In the genomic region with DNA sequence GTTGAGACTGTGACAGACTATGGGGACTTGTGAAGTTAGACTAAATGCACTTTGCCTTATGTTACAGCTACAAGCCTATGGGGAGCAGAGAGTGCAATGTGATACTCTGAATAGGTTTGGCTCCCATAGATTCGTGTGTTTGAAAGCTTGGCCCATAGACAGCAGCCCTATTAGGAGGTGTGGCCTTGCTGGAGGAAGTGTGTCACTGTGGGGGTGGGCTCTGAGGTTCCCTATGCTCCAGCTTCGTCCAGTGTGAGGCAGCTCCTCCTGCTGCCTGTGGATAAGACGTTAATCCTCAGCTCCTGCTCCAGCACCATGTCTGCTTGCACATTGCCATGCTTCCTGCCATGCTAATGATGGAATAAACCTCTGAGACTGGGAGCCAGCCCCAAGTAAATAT, we compare ENCODE assay signal across 10 mouse cellular contexts. TPM values are rescaled to one million over a fixed set of nuclear protein-coding genes. Genes with fewer than 3 reads are reported as not detected.
DNase-seq lines count a peak whose midpoint lies in the region; ATAC-seq and TF ChIP-seq lines count a peak whose summit lies in the region.
"Had no signal": no experiment of that assay in that cellular context is flagged by ENCODE, and none has a peak within 500 bp of the region (broad histone marks: within the 10 kb centered on the region; RNA-seq: fewer than 3 reads in every experiment).

No protein-coding gene starts in this region.

- H3K4me2 ChIP-seq in kidney, postnatal 0 days (ENCODE audit: low read length) = no peak overlapping the region
- no peak overlapping the region for H3K4me2 ChIP-seq in limb, embryonic 14.5 days (replicated peaks; ENCODE audit: low read depth, low read length, severe bottlenecking)
- H3K4me2 ChIP-seq: embryonic facial prominence, embryonic 13.5 days; hindbrain, embryonic 13.5 days had no signal

- H3K27me3 ChIP-seq in kidney, postnatal 0 days (ENCODE audit: insufficient read depth, low read length) = no peaks in the 10 kb centered on the region
- H3K27me3 ChIP-seq in limb, embryonic 14.5 days (ENCODE audit: control insufficient read depth, insufficient read depth, low read length) = no peaks in the 10 kb centered on the region
- H3K27me3 ChIP-seq: embryonic facial prominence, embryonic 13.5 days; hindbrain, embryonic 13.5 days had no signal

- H3K9me3 ChIP-seq in kidney, postnatal 0 days (replicated peaks; ENCODE audit: low read length) = no peaks in the 10 kb centered on the region
- no peaks in the 10 kb centered on the region for H3K9me3 ChIP-seq in limb, embryonic 14.5 days (ENCODE audit: control insufficient read depth, low read length)
- H3K9me3 ChIP-seq: embryonic facial prominence, embryonic 13.5 days; hindbrain, embryonic 13.5 days had no signal

- peak overlapping the region; percentile 15; the same call in 1 of the 2 replicates for H3K27ac ChIP-seq in kidney, postnatal 0 days
- 0 out of 2 replicates have a peak overlapping the region, but pooled peaks have one; percentile 3 for H3K27ac ChIP-seq in limb, embryonic 14.5 days (replicated peaks; ENCODE audit: low read depth, low read length)
- H3K27ac ChIP-seq: embryonic facial prominence, embryonic 13.5 days; hindbrain, embryonic 13.5 days had no signal

- H3K36me3 ChIP-seq in kidney, postnatal 0 days (ENCODE audit: insufficient read depth, low read length) = no peaks in the 10 kb centered on the region
- no peaks in the 10 kb centered on the region for H3K36me3 ChIP-seq in limb, embryonic 14.5 days (ENCODE audit: control insufficient read depth, insufficient read depth, low read length)
- H3K36me3 ChIP-seq: embryonic facial prominence, embryonic 13.5 days; hindbrain, embryonic 13.5 days had no signal

- peak; percentile 19; the same call in 1 of the 2 replicates for TF ChIP-seq CTCF in kidney, postnatal 0 days (IDR thresholded peaks at IDR 0.05; ENCODE audit: low read depth)

- no peak overlapping the region for H3K9ac ChIP-seq in kidney, postnatal 0 days (ENCODE audit: low read depth, low read length)
- no peak overlapping the region for H3K9ac ChIP-seq in limb, embryonic 14.5 days (ENCODE audit: low read depth, low read length, severe bottlenecking)
- H3K9ac ChIP-seq: embryonic facial prominence, embryonic 13.5 days; hindbrain, embryonic 13.5 days had no signal

- DNase-seq in kidney, postnatal 0 days (ENCODE audit: low spot score) = no peak
- DNase-seq in kidney, postnatal 36 days = no peak
- DNase-seq in spleen, postnatal 36 days (ENCODE audit: low spot score in 2 of 2) = peak; percentile 11 to 20
- DNase-seq in spleen, adult 18-20 months = no peak
- DNase-seq in limb, embryonic 14.5 days (ENCODE audit: low spot score) = peak; percentile 67
- DNase-seq in cerebellum, adult 9-11 months = no peak
- DNase-seq in layer of hippocampus, adult 9-11 months = no peak
- no peak for DNase-seq in gastrocnemius, adult 8-10 months (ENCODE audit: low spot score in 2 of 2)

- TF ChIP-seq POLR2A in limb, embryonic 14.5 days (IDR thresholded peaks at IDR 0.05; ENCODE audit: borderline replicate concordance, extremely low read depth, insufficient read depth, insufficient read length) = no peak

- ATAC-seq in kidney, postnatal 0 days (replicated peaks; ENCODE audit: low FRiP score, low read depth) = no peak
- peak; percentile 72 for ATAC-seq in limb, embryonic 14.5 days (ENCODE audit: low FRiP score, low read depth)

- WGBS in kidney, postnatal 0 days = 5% methylated on average over 3 of the region's 3 CpGs
- 7% methylated on average over 3 of the region's 3 CpGs for whole genome bisulfite sequencing in limb, embryonic 14.5 days

- no peaks in the 10 kb centered on the region; the same call in none of the 2 replicates for H3K4me1 ChIP-seq in kidney, postnatal 0 days (replicated peaks; ENCODE audit: insufficient read depth, low read length)
- H3K4me1 ChIP-seq in limb, embryonic 14.5 days (ENCODE audit: control insufficient read depth, insufficient read depth, low read length) = peaks cover 19% of the 10 kb centered on the region

- no peak overlapping the region for H3K4me3 ChIP-seq in kidney, postnatal 0 days (replicated peaks; ENCODE audit: low read depth, low read length)
- no peak overlapping the region for H3K4me3 ChIP-seq in limb, embryonic 14.5 days (replicated peaks; ENCODE audit: low read length)
- H3K4me3 ChIP-seq: embryonic facial prominence, embryonic 13.5 days; hindbrain, embryonic 13.5 days had no signal

RNA-seq across cellular contexts. Expression of a gene that starts 12.1 kb away (rescaled TPM):
- polyA plus RNA-seq in kidney, postnatal 0 days (2015; fragmentation: Nextera tagmentation; extraction: Ambion mirVana) = 45.5 and 47.2 TPM in 2 replicates
- 35.4 and 42.1 TPM in 2 replicates for polyA plus RNA-seq in limb, embryonic 14.5 days (2012; rRNA removed)
- 68.5 and 76.8 TPM in 2 replicates for polyA plus RNA-seq in limb, embryonic 14.5 days (2014; fragmentation: Nextera tagmentation; extraction: Ambion mirVana)
- total RNA-seq in gastrocnemius, adult 8-10 months (2022) = 100 to 1,000 TPM; 125 to 158 (median 133) TPM

RNA-seq across cellular contexts. Expression of a gene that starts 34.2 kb away (rescaled TPM):
- 14.1 and 17.3 TPM in 2 replicates for polyA plus RNA-seq in kidney, postnatal 0 days (2015; fragmentation: Nextera tagmentation; extraction: Ambion mirVana)
- polyA plus RNA-seq in limb, embryonic 14.5 days (2012; rRNA removed) = 46.4 and 50.3 TPM in 2 replicates
- polyA plus RNA-seq in limb, embryonic 14.5 days (2014; fragmentation: Nextera tagmentation; extraction: Ambion mirVana) = 32.0 and 40.9 TPM in 2 replicates
- total RNA-seq in gastrocnemius, adult 8-10 months (2022) = 10 to 100 TPM; 14.1 to 16.4 (median 14.5) TPM

Comparison
In these comparisons a context has a peak if more than half of its experiments do, and no peak if none do; other contexts are left out.
1. DNase-seq: peak in spleen, postnatal 36 days (2 of 2) and limb, embryonic 14.5 days (single experiment); none in kidney, postnatal 0 days (single experiment), kidney, postnatal 36 days (0 of 2), spleen, adult 18-20 months (0 of 2), cerebellum, adult 9-11 months (single experiment), layer of hippocampus, adult 9-11 months (single experiment) and gastrocnemius, adult 8-10 months (0 of 2).